9 mouse cellular contexts compared by ENCODE assay signal in the genomic region with DNA sequence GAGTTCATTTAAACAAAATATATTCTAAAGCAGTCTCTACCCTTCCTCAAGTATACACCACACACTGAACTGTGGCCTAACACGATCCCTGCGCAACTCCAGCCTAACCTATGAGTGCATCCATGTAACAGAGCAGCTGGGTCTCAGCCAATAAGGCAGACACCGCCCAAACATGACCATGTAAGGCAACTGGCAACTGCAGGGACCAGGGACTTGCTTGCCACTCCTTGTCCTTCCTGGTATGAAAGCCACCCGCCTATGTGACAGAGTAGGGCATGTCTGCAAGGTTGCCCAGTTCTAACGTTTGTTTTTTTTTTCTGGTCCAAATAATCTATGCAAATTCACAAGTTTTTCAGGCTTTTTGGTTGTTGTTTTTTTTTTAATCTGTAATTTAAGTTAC.
DNase-seq lines count a peak whose midpoint lies in the region; ATAC-seq lines count a peak whose summit lies in the region.
"Had no signal": no experiment of that assay in that cellular context is flagged by ENCODE, and none has a peak within 500 bp of the region (broad histone marks: within the 10 kb centered on the region; RNA-seq: fewer than 3 reads in every experiment).

No protein-coding gene starts in this region.

- H3K36me3 ChIP-seq in heart, embryonic 11.5 days (ENCODE audit: control insufficient read depth, insufficient read depth, low read length) = no peaks in the 10 kb centered on the region

- H3K4me3 ChIP-seq in heart, embryonic 11.5 days (ENCODE audit: low read depth, low read length) = no peak overlapping the region
- H3K4me3 ChIP-seq: embryonic facial prominence, embryonic 13.5 days had no signal

- no peak overlapping the region for H3K9ac ChIP-seq in heart, embryonic 11.5 days (ENCODE audit: low read depth, low read length)
- H3K9ac ChIP-seq: embryonic facial prominence, embryonic 13.5 days had no signal

- H3K4me1 ChIP-seq in heart, embryonic 11.5 days (ENCODE audit: control insufficient read depth, insufficient read depth, low read length) = peaks cover 14% of the 10 kb centered on the region
- H3K4me1 ChIP-seq: embryonic facial prominence, embryonic 13.5 days had no signal

- intact Hi-C loops in heart, postnatal 14 days (cut with DNase I) = no loop called here
- intact Hi-C loops in left cerebral cortex, postnatal 14 days (cut with DNase I) = no loop called here

- 65% methylated on average over 5 of the region's 5 CpGs for WGBS in heart, embryonic 11.5 days (ENCODE audit: insufficient replicate concordance)

- H3K4me2 ChIP-seq in heart, embryonic 11.5 days = no peak overlapping the region
- H3K4me2 ChIP-seq: embryonic facial prominence, embryonic 13.5 days had no signal

- H3K27me3 ChIP-seq in heart, embryonic 11.5 days (ENCODE audit: control insufficient read depth, insufficient read depth, low read length) = no peaks in the 10 kb centered on the region
- H3K27me3 ChIP-seq: embryonic facial prominence, embryonic 13.5 days had no signal

- peak; percentile 19 to 27 for DNase-seq in heart, adult 18-20 months
- peak; percentile 8 to 17 for DNase-seq in gastrocnemius, adult 8-10 months (ENCODE audit: low spot score in 2 of 2)
- DNase-seq in heart, postnatal 14 days = peak; percentile 22 to 53
- no peak for DNase-seq in frontal cortex, postnatal 36 days (ENCODE audit: low spot score in 2 of 2)
- no peak for DNase-seq in spleen, adult 18-20 months
- no peak for DNase-seq in left cerebral cortex, postnatal 14 days (ENCODE audit: low spot score in 2 of 2)

- no peaks in the 10 kb centered on the region for H3K9me3 ChIP-seq in heart, embryonic 11.5 days (replicated peaks; ENCODE audit: control insufficient read depth, low read length)
- H3K9me3 ChIP-seq: embryonic facial prominence, embryonic 13.5 days had no signal

- no peak for ATAC-seq in heart, embryonic 11.5 days (replicated peaks; ENCODE audit: insufficient number of reproducible peaks, low FRiP score, low TSS enrichment)
- peak; percentile 48; the same call in 1 of the 2 replicates for ATAC-seq in megakaryocyte-erythroid progenitor cell, adult 5-6 weeks (replicated peaks; ENCODE audit: low FRiP score, low TSS enrichment, poor library complexity, severe bottlenecking)

- no peak overlapping the region for H3K27ac ChIP-seq in heart, embryonic 11.5 days (ENCODE audit: low read depth, low read length)
- H3K27ac ChIP-seq: embryonic facial prominence, embryonic 13.5 days had no signal

Comparison
In these comparisons a context has a peak if more than half of its experiments do, and no peak if none do; other contexts are left out.
1. DNase-seq: peak in heart, adult 18-20 months (2 of 2), gastrocnemius, adult 8-10 months (2 of 2) and heart, postnatal 14 days (2 of 2); none in frontal cortex, postnatal 36 days (0 of 2), spleen, adult 18-20 months (0 of 2) and left cerebral cortex, postnatal 14 days (0 of 2).